In genomic region chr13:34116508-34116907, GRCm38 (mm10) we compare ENCODE assay signal across 18 mouse cellular contexts.
"Had no signal": no experiment of that assay in that cellular context is flagged by ENCODE, and none has a peak within 500 bp of the region (broad histone marks: within the 10 kb centered on the region; RNA-seq: fewer than 3 reads in every experiment).

No protein-coding gene starts in this region.

- DNase-seq: kidney, adult 11 months; kidney, adult 8-10 months; kidney, postnatal 10 days; kidney, postnatal 36 days; layer of hippocampus, postnatal 36 days; lung, adult 18-20 months; lung, postnatal 10 days; lung, postnatal 36 days; midbrain, embryonic 14.5 days; right cerebral cortex, postnatal 4 days; thymus, adult 2 months; thymus, postnatal 14 days; thymus, postnatal 4 days had no signal

- H3K9me3 ChIP-seq: kidney, embryonic 15.5 days; lung, embryonic 15.5 days had no signal

- H3K4me3 ChIP-seq: kidney, embryonic 15.5 days; left cerebral cortex, adult 2 months; lung, embryonic 15.5 days had no signal

- H3K36me3 ChIP-seq: kidney, embryonic 15.5 days; lung, embryonic 15.5 days had no signal

- H3K4me1 ChIP-seq: lung, embryonic 15.5 days had no signal

- H3K27ac ChIP-seq: kidney, embryonic 15.5 days; left cerebral cortex, adult 2 months; liver, embryonic 14.5 days; lung, embryonic 15.5 days; stomach, postnatal 0 days had no signal

- H3K27me3 ChIP-seq: kidney, embryonic 15.5 days; lung, embryonic 15.5 days had no signal
